Mouse (Mus musculus) stomach, postnatal 0 days (tissue): ENCODE measurements around the gene Ms4a12. TPM values are rescaled to one million over a fixed set of nuclear protein-coding genes. Genes with fewer than 3 reads are reported as not detected.
"Not testable (repeated sequence)": the region's sequence is repeated elsewhere in the genome, so short reads cannot be mapped to it uniquely, and the experiment has no call there.

Experiments used
- ATAC-seq: fragments of 200-750 bp; cut with Nextera tagmentation; 2 replicates; pipeline ENCODE4 v1.8.0; 2017; ENCODE audit not compliant: low FRiP score, low TSS enrichment
- DNase-seq: peaks from one replicate; pipeline ENCODE4 v3.0.0-alpha.2; 2016; ENCODE audit warnings: low spot score
- H3K27ac ChIP-seq: fragments of 300-500 bp; sonication (generic); replicated peaks from 2 replicates; pipeline ENCODE4 v1.5.1; 2014; ENCODE audit warnings: mild to moderate bottlenecking, control low read depth
- H3K27me3 ChIP-seq: fragments of 300-500 bp; sonication (generic); 2 replicates; pipeline ENCODE4 v1.6.1; 2014; ENCODE audit warnings: low read length; ENCODE audit not compliant: control insufficient read depth, insufficient read depth
- H3K36me3 ChIP-seq: fragments of 300-500 bp; sonication (generic); 2 replicates; pipeline ENCODE4 v1.6.1; 2014; ENCODE audit warnings: low read length, mixed read lengths; ENCODE audit not compliant: control insufficient read depth, insufficient read depth
- H3K4me1 ChIP-seq: fragments of 300-500 bp; sonication (generic); replicated peaks from 2 replicates; pipeline ENCODE4 v1.6.1; 2014; ENCODE audit warnings: antibody characterized with exemption; ENCODE audit not compliant: control insufficient read depth, insufficient read depth
- H3K4me2 ChIP-seq: fragments of 300-500 bp; sonication (generic); replicated peaks from 2 replicates; pipeline ENCODE4 v1.6.1; 2014; ENCODE audit warnings: low read depth, mild to moderate bottlenecking, control low read depth, moderate library complexity
- H3K4me3 ChIP-seq: fragments of 300-500 bp; sonication (generic); 2 replicates; pipeline ENCODE4 v1.5.1; 2014; ENCODE audit warnings: low read depth, low read length, control low read depth
- H3K9ac ChIP-seq: fragments of 300-500 bp; sonication (generic); 2 replicates; pipeline ENCODE4 v1.6.1; 2014; ENCODE audit warnings: mild to moderate bottlenecking, low read length, control low read depth, mixed read lengths
- H3K9me3 ChIP-seq: fragments of 300-500 bp; sonication (generic); 2 replicates; pipeline ENCODE4 v1.6.1; 2016; ENCODE audit warnings: low read length; ENCODE audit not compliant: control insufficient read depth
- CTCF ChIP-seq: IDR thresholded peaks from 2 replicates; pipeline ENCODE4 v1.5.1; 2016; ENCODE audit warnings: antibody characterized with exemption, low read depth, mild to moderate bottlenecking, moderate library complexity
- EP300 ChIP-seq: optimal IDR thresholded peaks from 2 replicates; pipeline ENCODE3; 2016; ENCODE audit warnings: antibody characterized with exemption
- WGBS: fragments of 180-500 bp; shearing (Covaris S2); extraction: QIAGEN DNeasy Blood & Tissue Kit; methylation state at CpG from one replicate; pipeline ENCODE4 v1.1.7; 2014; 5-methylcytosine and 5-hydroxymethylcytosine counted together
- polyA plus RNA-seq: library from polyadenylated mRNA; unstranded; fragments of >200 nt; fragmentation: Nextera tagmentation; extraction: Ambion mirVana; gene quantifications from 2 replicates; pipeline ENCODE4 v1.2.1, GENCODE M21; 2015

Ms4a12 gene
- polyA plus RNA-seq, 1 experiment from 2014 or later: 0.51 TPM

DNA sequence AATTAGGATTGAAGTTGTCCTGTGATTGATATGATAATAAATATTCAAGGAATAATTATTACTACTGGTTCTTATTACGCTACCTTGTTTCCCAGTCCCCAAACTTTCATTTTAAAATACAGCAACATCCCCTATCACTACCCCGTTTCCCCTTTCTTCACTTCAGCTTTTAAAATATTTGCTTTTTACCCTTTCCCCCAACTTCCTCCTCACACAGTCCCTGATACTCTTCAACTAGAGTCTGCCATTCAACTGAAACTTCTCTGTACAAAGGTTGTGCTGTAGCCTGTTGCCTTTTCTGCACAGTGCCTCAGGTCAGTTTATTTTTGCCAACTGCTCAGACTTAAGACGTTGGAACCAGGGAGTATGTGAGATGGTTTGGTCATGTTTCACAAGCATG, 31.3 kb upstream of the Ms4a12 start:
- no peak overlapping the region for H3K27ac ChIP-seq
- no peak overlapping the region for H3K4me2 ChIP-seq
- DNase-seq (no peak), ATAC-seq (no peak)
- H3K27me3 ChIP-seq: no peaks in the 10 kb centered on the region
- no peak for TF ChIP-seq CTCF
- TF ChIP-seq EP300: no peak
- H3K36me3 ChIP-seq: no peaks in the 10 kb centered on the region
- H3K4me1 ChIP-seq: no peaks in the 10 kb centered on the region
- no peak overlapping the region for H3K4me3 ChIP-seq
- no peaks in the 10 kb centered on the region for H3K9me3 ChIP-seq
- no peak overlapping the region for H3K9ac ChIP-seq
- WGBS: 64% methylated on average over 3 of the region's 3 CpGs

DNA sequence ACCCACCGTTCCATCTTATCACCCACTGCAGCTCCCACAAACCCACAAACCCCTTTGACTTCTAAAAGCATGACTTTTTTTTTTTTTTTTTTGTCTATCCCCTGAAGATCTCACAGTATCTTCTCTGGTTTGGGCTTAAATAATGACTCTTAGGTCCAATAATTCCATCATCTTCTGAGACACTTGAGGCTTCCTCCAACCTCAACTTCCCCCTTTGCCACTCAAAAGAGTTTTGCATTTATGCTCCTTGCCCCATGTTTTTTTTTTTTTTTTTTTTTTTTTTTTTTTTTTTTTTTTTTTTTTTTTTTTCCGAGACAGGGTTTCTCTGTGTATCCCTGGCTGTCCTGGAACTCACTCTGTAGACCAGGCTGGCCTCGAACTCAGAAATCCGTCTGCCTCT, 30.7 kb upstream of the Ms4a12 start:
- not testable (repeated sequence) for ATAC-seq, H3K9me3 ChIP-seq, H3K4me2 ChIP-seq, DNase-seq, H3K27me3 ChIP-seq, H3K36me3 ChIP-seq, H3K27ac ChIP-seq, H3K4me3 ChIP-seq, H3K4me1 ChIP-seq, H3K9ac ChIP-seq
- WGBS: 59% methylated on average over 4 of the region's 4 CpGs

DNA sequence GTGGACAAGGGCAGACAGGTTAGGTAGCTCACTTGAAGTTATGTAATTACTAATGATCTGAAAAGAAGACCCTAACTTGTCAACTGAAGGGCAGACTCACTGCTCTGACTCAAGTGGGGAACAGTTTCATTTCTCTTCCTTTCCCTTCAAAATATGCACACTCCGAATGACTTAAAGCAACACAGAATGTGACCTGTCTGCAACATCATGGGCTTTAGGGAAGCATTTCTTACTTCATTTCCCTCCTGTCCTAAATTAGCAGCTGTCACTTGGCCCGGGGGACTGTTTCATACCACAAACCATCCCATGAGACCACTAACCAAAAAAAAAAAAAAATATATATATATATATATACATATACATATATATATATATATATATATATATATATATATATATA, 29.3 kb upstream of the Ms4a12 start:
- Histone ChIP-seq H3K4me3 (no peak overlapping the region), H3K27ac (no peak overlapping the region), H3K4me1 (no peaks in the 10 kb centered on the region), H3K9ac (no peak overlapping the region), H3K9me3 (no peaks in the 10 kb centered on the region), H3K27me3 (no peaks in the 10 kb centered on the region), H3K36me3 (no peaks in the 10 kb centered on the region), H3K4me2 (no peak overlapping the region)
- DNase-seq: no peak
- ATAC-seq: no peak
- WGBS: 84% methylated on average over 2 of the region's 2 CpGs
- TF ChIP-seq EP300: no peak
- TF ChIP-seq CTCF: no peak

DNA sequence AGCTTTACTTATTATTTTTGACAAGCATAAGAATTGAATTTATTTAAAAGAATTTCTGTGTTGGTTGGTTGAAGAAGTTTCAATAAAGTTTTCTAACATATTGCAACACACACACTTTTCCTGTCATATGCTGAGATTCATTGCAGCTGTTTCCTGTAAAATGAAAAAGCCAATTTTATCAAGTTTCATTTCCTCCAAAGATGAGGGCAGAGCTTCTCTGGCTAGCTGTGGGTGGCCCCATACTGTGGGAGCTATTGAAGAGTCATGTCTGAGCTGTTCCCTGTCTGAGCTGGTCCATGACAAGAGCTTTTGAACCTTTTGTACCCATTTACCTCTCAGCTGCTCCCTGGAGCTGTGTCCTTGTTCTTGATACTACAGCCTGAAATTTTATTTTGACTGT, 12.0 kb upstream of the Ms4a12 start:
- no peaks in the 10 kb centered on the region for H3K36me3 ChIP-seq
- H3K27ac ChIP-seq: no peak overlapping the region
- no peak for TF ChIP-seq EP300
- TF ChIP-seq CTCF: no peak
- ATAC-seq (no peak), DNase-seq (no peak)
- no peak overlapping the region for H3K9ac ChIP-seq
- H3K4me2 ChIP-seq: no peak overlapping the region
- no peaks in the 10 kb centered on the region for H3K9me3 ChIP-seq
- no peaks in the 10 kb centered on the region for H3K27me3 ChIP-seq
- H3K4me1 ChIP-seq: no peaks in the 10 kb centered on the region
- no peak overlapping the region for H3K4me3 ChIP-seq

DNA sequence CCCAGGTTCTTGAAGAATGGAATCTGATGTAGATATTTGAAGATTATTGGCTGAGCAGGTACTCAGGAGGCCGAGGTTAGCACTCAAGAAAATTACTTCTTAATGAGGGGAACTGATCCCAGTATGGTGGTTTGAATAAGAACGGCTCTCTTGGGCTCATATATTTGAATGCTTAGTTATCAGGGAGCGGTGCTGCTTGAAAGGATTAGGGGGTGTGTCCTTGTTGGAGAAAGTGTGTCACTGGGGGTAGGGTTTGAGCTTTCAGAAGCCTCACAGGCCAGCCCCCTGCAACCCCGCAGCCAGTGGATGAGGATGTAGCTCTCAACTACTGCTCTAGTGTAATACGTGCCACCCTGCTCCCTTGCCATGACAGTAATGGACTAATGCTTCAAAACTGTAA, 10.3 kb upstream of the Ms4a12 start:
- H3K27ac ChIP-seq: no peak overlapping the region
- no peaks in the 10 kb centered on the region for H3K9me3 ChIP-seq
- no peak overlapping the region for H3K4me2 ChIP-seq
- DNase-seq (no peak), ATAC-seq (no peak)
- no peaks in the 10 kb centered on the region for H3K27me3 ChIP-seq
- H3K4me1 ChIP-seq: no peaks in the 10 kb centered on the region
- no peak overlapping the region for H3K9ac ChIP-seq
- WGBS: 58% methylated on average over 5 of the region's 5 CpGs
- no peak for TF ChIP-seq CTCF
- TF ChIP-seq EP300: no peak
- H3K36me3 ChIP-seq: no peaks in the 10 kb centered on the region
- no peak overlapping the region for H3K4me3 ChIP-seq

DNA sequence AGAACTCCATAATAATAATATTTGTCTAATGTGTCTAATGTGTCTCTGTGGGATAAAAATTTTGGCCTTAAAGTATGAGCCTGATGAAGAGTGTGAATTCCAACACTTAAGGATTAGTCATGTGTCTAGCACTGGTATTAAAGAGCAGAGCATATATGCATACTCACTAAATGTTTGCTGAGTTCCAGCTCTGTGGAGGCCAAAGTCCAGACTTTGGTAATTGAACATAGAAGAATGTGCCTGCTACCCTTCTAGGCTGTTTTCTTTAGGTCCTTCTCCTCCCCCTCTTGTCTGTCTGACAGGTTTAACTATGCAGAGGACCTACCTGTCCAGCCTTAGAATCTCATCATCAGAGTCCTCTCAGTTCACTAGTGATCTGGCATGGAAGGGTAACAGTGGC, 3.6 kb upstream of the Ms4a12 start:
- no peak overlapping the region for H3K4me3 ChIP-seq
- H3K36me3 ChIP-seq: no peaks in the 10 kb centered on the region
- no peak overlapping the region for H3K4me2 ChIP-seq
- H3K27ac ChIP-seq: peak overlapping the region; percentile 77; the same call in 1 of the 2 replicates
- H3K27me3 ChIP-seq: no peaks in the 10 kb centered on the region
- no peak for TF ChIP-seq CTCF
- no peak for TF ChIP-seq EP300
- ATAC-seq (peak; percentile 77; the same call in 1 of the 2 replicates), DNase-seq (peak; percentile 31)
- H3K9ac ChIP-seq: no peak overlapping the region
- H3K9me3 ChIP-seq: no peaks in the 10 kb centered on the region
- H3K4me1 ChIP-seq: no peaks in the 10 kb centered on the region
